Mouse (Mus musculus) midbrain, embryonic 14.5 days (tissue): Measurements from ENCODE around the gene E2f6. TPM values are rescaled to one million over a fixed set of nuclear protein-coding genes. Genes with fewer than 3 reads are reported as not detected.

Experiments
- ATAC-seq: fragments of 200-750 bp; cut with Nextera tagmentation; 2 replicates; pipeline ENCODE4 v1.8.0; 2017; ENCODE audit warnings: moderate number of reproducible peaks, moderate library complexity; ENCODE audit not compliant: low FRiP score, low TSS enrichment
- DNase-seq: peaks from one replicate; pipeline ENCODE4 v3.0.0-alpha.2; 2015
- H3K27ac ChIP-seq: fragments of 300-500 bp; sonication (generic); replicated peaks from 2 replicates; pipeline ENCODE4 v1.5.1; 2014; ENCODE audit warnings: mild to moderate bottlenecking, low read depth, low read length, moderate library complexity
- H3K27me3 ChIP-seq: fragments of 300-500 bp; sonication (generic); 2 replicates; pipeline ENCODE4 v1.6.1; 2014; ENCODE audit warnings: low read length, control low read depth, mixed read lengths; ENCODE audit not compliant: control insufficient read depth, insufficient read depth
- H3K36me3 ChIP-seq: fragments of 300-500 bp; sonication (generic); 2 replicates; pipeline ENCODE4 v1.6.1; 2014; ENCODE audit warnings: low read length, control low read depth; ENCODE audit not compliant: control insufficient read depth, insufficient read depth
- H3K4me1 ChIP-seq: fragments of 300-500 bp; sonication (generic); 2 replicates; pipeline ENCODE4 v1.6.1; 2014; ENCODE audit warnings: mild to moderate bottlenecking, antibody characterized with exemption, low read length, control low read depth; ENCODE audit not compliant: control insufficient read depth, insufficient read depth
- H3K4me2 ChIP-seq: fragments of 300-500 bp; sonication (generic); 2 replicates; pipeline ENCODE4 v1.6.1; 2014; ENCODE audit warnings: mild to moderate bottlenecking, low read length, moderate library complexity
- H3K4me3 ChIP-seq: fragments of 300-500 bp; sonication (generic); replicated peaks from 2 replicates; pipeline ENCODE4 v1.5.1; 2014; ENCODE audit warnings: low read depth, low read length
- H3K9ac ChIP-seq: fragments of 300-500 bp; sonication (generic); replicated peaks from 2 replicates; pipeline ENCODE4 v1.6.1; 2014; ENCODE audit warnings: mild to moderate bottlenecking, low read length, moderate library complexity
- H3K9me3 ChIP-seq: fragments of 300-500 bp; sonication (generic); 2 replicates; pipeline ENCODE4 v1.6.1; 2016; ENCODE audit warnings: low read length, control low read depth, mixed read lengths; ENCODE audit not compliant: control insufficient read depth
- WGBS: fragments of 180-500 bp; shearing (Covaris S2); extraction: QIAGEN DNeasy Blood & Tissue Kit; methylation state at CpG from one replicate; pipeline ENCODE4 v1.1.7; 2014; 5-methylcytosine and 5-hydroxymethylcytosine counted together
- microRNA-seq: library from miRNA; unstranded; fragments of <30 nt; microRNA quantifications from one replicate; pipeline ENCODE4, GENCODE M21; 2016
- polyA plus RNA-seq: library from polyadenylated mRNA; unstranded; fragments of >200 nt; fragmentation: Nextera tagmentation; extraction: Ambion mirVana; gene quantifications from 2 replicates; pipeline ENCODE4 v1.2.1, GENCODE M21; 2014

The E2f6 gene
- polyA plus RNA-seq, 1 experiment from 2014 or later: 36.9 TPM

DNA sequence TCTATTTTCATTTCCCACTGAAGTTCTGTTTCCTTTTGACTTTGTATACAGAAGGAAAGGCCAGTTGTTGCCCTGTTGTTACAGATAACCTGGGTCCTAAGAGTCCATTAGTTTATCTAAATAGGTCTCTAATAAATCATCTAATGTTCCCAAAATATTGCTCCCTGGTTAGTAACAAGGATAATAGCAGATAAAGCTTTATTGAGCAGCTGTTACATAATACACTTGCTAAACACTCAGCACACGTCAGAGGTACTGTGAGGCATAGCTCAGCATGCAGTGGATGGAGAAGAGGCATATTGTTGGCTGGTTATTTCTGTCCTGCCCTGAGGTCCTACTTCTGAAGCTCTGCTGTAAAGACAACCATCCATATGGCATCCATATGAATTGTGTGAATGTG is 66.9 kb downstream of the E2f6 start:
- no peak overlapping the region for H3K9ac ChIP-seq

DNA sequence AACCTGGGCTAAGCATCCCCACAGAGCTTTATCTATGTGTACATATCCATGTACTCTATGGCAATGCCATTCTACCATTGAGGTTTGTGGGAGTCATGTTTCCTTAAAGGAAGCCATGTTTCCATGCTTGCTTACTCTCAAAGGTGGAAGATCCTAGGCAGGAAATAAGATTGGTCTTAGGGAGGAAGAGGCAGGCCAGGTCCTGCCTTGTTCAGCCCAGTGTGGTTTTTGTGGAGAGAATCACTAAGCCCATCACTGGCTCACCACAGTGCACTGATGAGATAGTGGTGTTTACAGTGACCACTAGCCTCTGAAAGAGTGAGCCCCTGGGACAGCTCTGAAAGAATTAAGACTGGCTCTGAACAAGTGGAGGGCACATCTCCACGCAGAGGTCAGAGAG is 68.6 kb downstream of the E2f6 start:
- WGBS: 82% methylated on average over 1 of the region's 1 CpGs
- H3K4me1 ChIP-seq: no peaks in the 10 kb centered on the region
- H3K9ac ChIP-seq: no peak overlapping the region
- no peak overlapping the region for H3K27ac ChIP-seq
- no peaks in the 10 kb centered on the region for H3K9me3 ChIP-seq
- DNase-seq (no peak), ATAC-seq (no peak)
- no peaks in the 10 kb centered on the region for H3K27me3 ChIP-seq
- no peak overlapping the region for H3K4me2 ChIP-seq
- H3K36me3 ChIP-seq: no peaks in the 10 kb centered on the region
- H3K4me3 ChIP-seq: no peak overlapping the region

More for the DNA sequence above, 66.9 kb downstream of the E2f6 start:
- ATAC-seq (no peak), DNase-seq (no peak)
- Histone ChIP-seq H3K27me3 (no peaks in the 10 kb centered on the region), H3K4me1 (no peaks in the 10 kb centered on the region), H3K36me3 (no peaks in the 10 kb centered on the region), H3K9me3 (no peaks in the 10 kb centered on the region), H3K4me2 (no peak overlapping the region), H3K27ac (no peak overlapping the region), H3K4me3 (no peak overlapping the region)
- 58% methylated on average over 1 of the region's 1 CpGs for WGBS

DNA sequence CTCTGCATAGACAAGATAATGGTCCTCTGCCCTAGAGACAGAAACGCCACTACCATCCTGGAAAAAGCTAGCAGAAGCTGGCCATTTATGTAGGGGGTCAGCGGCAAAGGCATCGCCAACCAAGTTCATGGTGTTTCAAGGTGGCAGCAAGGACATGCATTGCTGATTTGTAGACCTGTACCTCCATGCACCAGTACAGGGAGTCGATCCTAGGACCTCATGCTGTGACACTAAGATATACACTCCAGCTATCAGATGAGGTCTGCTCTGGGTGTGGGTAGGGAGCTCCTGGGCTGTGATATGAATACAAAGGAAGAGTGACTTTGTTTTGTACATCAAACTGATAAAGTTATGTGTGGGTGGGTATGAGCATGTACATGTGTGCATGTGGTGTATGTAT is 69.3 kb downstream of the E2f6 start:
- H3K9ac ChIP-seq: no peak overlapping the region
- no peaks in the 10 kb centered on the region for H3K36me3 ChIP-seq
- DNase-seq (no peak), ATAC-seq (no peak)
- H3K27ac ChIP-seq: no peak overlapping the region
- H3K27me3 ChIP-seq: no peaks in the 10 kb centered on the region
- H3K4me3 ChIP-seq: no peak overlapping the region
- H3K9me3 ChIP-seq: no peaks in the 10 kb centered on the region
- no peaks in the 10 kb centered on the region for H3K4me1 ChIP-seq
- no peak overlapping the region for H3K4me2 ChIP-seq
- WGBS: 89% methylated on average over 4 of the region's 4 CpGs

DNA sequence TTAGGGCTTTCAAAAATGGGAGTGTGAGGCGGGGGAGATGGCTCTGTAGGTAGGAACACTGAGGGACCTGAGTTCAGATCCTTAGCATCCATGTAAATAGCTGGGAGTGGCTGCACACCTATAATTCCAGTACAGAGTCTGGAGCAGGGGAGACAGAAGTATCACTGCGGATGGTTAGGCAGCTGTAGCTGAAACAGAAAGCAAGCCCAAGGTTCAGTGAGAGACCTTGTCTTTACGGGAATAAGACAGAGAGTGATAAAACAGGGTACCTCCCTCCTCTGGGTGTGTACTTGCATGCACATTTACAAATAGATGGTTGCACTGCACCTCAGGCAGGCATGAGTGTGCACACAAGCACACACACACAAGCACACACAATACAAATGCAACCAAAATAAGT is 71.7 kb downstream of the E2f6 start:
- WGBS: 88% methylated on average over 3 of the region's 3 CpGs
- Histone ChIP-seq H3K9me3 (no peaks in the 10 kb centered on the region), H3K4me3 (no peak overlapping the region), H3K36me3 (no peaks in the 10 kb centered on the region), H3K4me2 (no peak overlapping the region), H3K27me3 (no peaks in the 10 kb centered on the region), H3K9ac (no peak overlapping the region), H3K27ac (no peak overlapping the region), H3K4me1 (no peaks in the 10 kb centered on the region)
- ATAC-seq (no peak), DNase-seq (no peak)

DNA sequence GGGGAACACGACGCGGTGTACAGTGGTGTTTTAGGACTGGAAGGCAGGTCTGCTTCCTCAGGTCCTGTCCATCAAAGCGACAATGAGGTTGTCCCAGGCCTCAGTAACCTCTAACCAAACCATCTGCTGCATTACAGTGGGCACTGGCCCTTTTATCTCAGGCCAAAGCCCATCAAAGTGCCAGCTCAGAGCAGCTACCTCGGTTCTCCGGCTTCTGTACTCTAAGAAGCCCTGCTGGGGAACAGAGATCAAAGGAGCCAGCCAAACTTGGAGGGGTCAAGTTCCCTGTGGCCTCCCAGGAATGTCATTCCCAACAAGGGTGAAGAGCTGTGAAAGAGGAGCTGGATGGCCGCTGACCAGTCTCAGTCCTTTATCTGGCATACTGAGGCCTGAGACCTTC is 72.3 kb downstream of the E2f6 start:
- no peaks in the 10 kb centered on the region for H3K9me3 ChIP-seq
- no peak overlapping the region for H3K4me3 ChIP-seq
- no peak overlapping the region for H3K4me2 ChIP-seq
- no peaks in the 10 kb centered on the region for H3K27me3 ChIP-seq
- no peak overlapping the region for H3K9ac ChIP-seq
- DNase-seq (no peak), ATAC-seq (no peak)
- WGBS: 67% methylated on average over 7 of the region's 7 CpGs
- H3K4me1 ChIP-seq: no peaks in the 10 kb centered on the region
- no peaks in the 10 kb centered on the region for H3K36me3 ChIP-seq
- no peak overlapping the region for H3K27ac ChIP-seq

DNA sequence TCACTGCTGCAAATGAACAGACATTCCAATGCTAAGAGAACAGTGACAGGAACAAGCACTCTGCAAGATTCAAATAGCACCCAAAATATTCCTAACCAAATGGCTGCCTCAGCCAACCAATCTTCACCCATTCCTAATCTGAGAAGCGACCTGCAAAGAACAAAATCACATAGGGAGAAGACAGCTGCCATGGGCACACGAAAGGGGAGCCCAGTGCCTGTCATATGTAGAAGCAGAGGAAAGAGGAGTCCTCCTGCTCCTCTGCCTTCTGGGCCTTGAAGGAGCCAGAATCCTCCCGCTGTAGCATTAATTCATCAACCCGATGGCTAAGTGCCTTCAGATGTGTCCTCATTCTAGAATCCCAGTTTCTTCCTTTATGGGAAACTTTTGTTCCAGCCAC is 73.8 kb downstream of the E2f6 start:
- no peaks in the 10 kb centered on the region for H3K9me3 ChIP-seq
- H3K4me3 ChIP-seq: no peak overlapping the region
- ATAC-seq: no peak
- no peak overlapping the region for H3K27ac ChIP-seq
- DNase-seq: no peak
- no peaks in the 10 kb centered on the region for H3K27me3 ChIP-seq
- H3K9ac ChIP-seq: no peak overlapping the region
- H3K4me2 ChIP-seq: no peak overlapping the region
- H3K4me1 ChIP-seq: no peaks in the 10 kb centered on the region
- WGBS: 94% methylated on average over 4 of the region's 4 CpGs
- no peaks in the 10 kb centered on the region for H3K36me3 ChIP-seq

DNA sequence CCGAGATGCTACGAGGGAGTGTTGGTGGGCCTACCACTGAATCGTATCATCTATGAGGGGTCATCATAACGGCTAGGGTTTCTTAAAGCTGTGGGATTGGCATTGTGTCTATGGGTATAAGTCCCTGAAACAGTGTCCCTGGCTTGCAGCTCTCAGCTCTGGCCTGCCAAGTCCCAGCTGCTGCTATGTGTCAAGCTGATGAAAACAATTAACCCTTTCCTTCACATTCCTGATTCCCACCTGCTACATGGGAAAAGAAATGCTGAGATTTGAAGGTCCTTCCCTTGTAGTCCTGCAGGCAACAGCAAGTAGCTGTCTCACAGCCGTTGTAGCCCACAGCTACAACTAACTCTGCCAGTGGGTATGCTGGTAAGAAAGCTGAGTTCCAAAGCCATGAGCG is 75.6 kb downstream of the E2f6 start:
- no peaks in the 10 kb centered on the region for H3K27me3 ChIP-seq
- H3K27ac ChIP-seq: no peak overlapping the region
- no peak for ATAC-seq
- no peak overlapping the region for H3K9ac ChIP-seq
- no peaks in the 10 kb centered on the region for H3K4me1 ChIP-seq
- no peaks in the 10 kb centered on the region for H3K36me3 ChIP-seq
- H3K4me3 ChIP-seq: no peak overlapping the region
- H3K9me3 ChIP-seq: no peaks in the 10 kb centered on the region
- 90% methylated on average over 6 of the region's 6 CpGs for WGBS
- DNase-seq: no peak
- no peak overlapping the region for H3K4me2 ChIP-seq

Small RNA genes within 50 kb of the gene (microRNA-seq; reads per million reads assigned to microRNA genes)
- gene Gm44305: not detected

Other genes with a start within 250 kb of the E2f6 start
- gene Lpin1, start 200.0 kb upstream of the E2f6 start, polyA plus RNA-seq: 21.0 and 27.1 TPM in 2 replicates
- gene Ntsr2, start 157.6 kb upstream of the E2f6 start, polyA plus RNA-seq: 1.00 and 1.1 TPM in 2 replicates
- gene Greb1, start 10.1 kb upstream of the E2f6 start, polyA plus RNA-seq: 1.6 and 2.5 TPM in 2 replicates
- 17.2 and 17.8 TPM in 2 replicates for gene Rock2, start 83.9 kb downstream of the E2f6 start, polyA plus RNA-seq
- gene Pqlc3, start 189.4 kb downstream of the E2f6 start, polyA plus RNA-seq: 0.91 and 1.2 TPM in 2 replicates
- 2.6 and 3.4 TPM in 2 replicates for gene 2410004P03Rik, start 200.8 kb downstream of the E2f6 start, polyA plus RNA-seq